Mouse (Mus musculus) olfactory bulb, adult 2 months (tissue): ENCODE measurements around the gene Cd72. TPM values are rescaled to one million over a fixed set of nuclear protein-coding genes. Genes with fewer than 3 reads are reported as not detected.

ENCODE experiments used
- H3K27ac ChIP-seq: fragments of 200-500 bp; 2 replicates; pipeline ENCODE4 v1.5.1; 2012; ENCODE audit warnings: low read depth, low read length; ENCODE audit not compliant: insufficient read depth
- H3K4me1 ChIP-seq: fragments of 200-500 bp; 2 replicates; pipeline ENCODE4 v1.6.1; 2012; ENCODE audit warnings: low read length; ENCODE audit not compliant: control insufficient read depth, insufficient read depth
- H3K4me3 ChIP-seq: fragments of 200-500 bp; 2 replicates; pipeline ENCODE4 v1.5.1; 2012; ENCODE audit warnings: mild to moderate bottlenecking, low read depth, low read length, moderate library complexity; ENCODE audit not compliant: insufficient read depth
- CTCF ChIP-seq: fragments of 200-500 bp; IDR thresholded peaks from 2 replicates; pipeline ENCODE4 v1.5.1; 2012; ENCODE audit warnings: low read depth, mild to moderate bottlenecking, low read length, moderate library complexity; ENCODE audit not compliant: insufficient read depth
- POLR2A ChIP-seq: fragments of 200-500 bp; IDR thresholded peaks from 2 replicates; pipeline ENCODE4 v1.6.1; 2012; ENCODE audit warnings: mild to moderate bottlenecking, low read depth, low read length, moderate library complexity; ENCODE audit not compliant: insufficient read depth
- WGBS: fragments of 180-500 bp; shearing (Covaris S2); methylation state at CpG from one replicate; pipeline ENCODE4 v1.1.7; 2018; 5-methylcytosine and 5-hydroxymethylcytosine counted together
- polyA plus RNA-seq: library from polyadenylated mRNA; stranded (reverse); fragments of >200 nt; gene quantifications from 2 replicates; pipeline ENCODE4 v1.2.4, GENCODE M21; 2012; ENCODE audit warnings: low replicate concordance; ENCODE audit not compliant: missing spikeins, insufficient read depth, insufficient read length

Cd72 gene
- polyA plus RNA-seq, 1 experiment: not detected

- Histone ChIP-seq H3K4me3 (no peak overlapping the region), H3K27ac (no peak overlapping the region), H3K4me1 (0 out of 2 replicates have a peak, but pooled peaks cover 6% of the 10 kb centered on the region)
- WGBS: 75% methylated on average over 7 of the region's 7 CpGs
- no peak for TF ChIP-seq CTCF
- no peak for TF ChIP-seq POLR2A
Observed at GRCm38 (mm10) chr4:43481894-43482456, 27.5 kb upstream of the Cd72 start.

- Histone ChIP-seq H3K4me3 (no peak overlapping the region), H3K27ac (no peak overlapping the region), H3K4me1 (0 out of 2 replicates have a peak, but pooled peaks cover 6% of the 10 kb centered on the region)
- WGBS: 93% methylated on average over 5 of the region's 5 CpGs
- TF ChIP-seq CTCF (no peak), POLR2A (no peak)
Observed at GRCm38 (mm10) chr4:43480985-43481384, 26.6 kb upstream of the Cd72 start.

- TF ChIP-seq CTCF: peak; percentile 63
- TF ChIP-seq POLR2A: no peak
- 48% methylated on average over 24 of the region's 24 CpGs for whole genome bisulfite sequencing
- no peak overlapping the region for H3K27ac ChIP-seq
- H3K4me1 ChIP-seq: 0 out of 2 replicates have a peak, but pooled peaks cover 6% of the 10 kb centered on the region
- H3K4me3 ChIP-seq: no peak overlapping the region
Observed at GRCm38 (mm10) chr4:43478906-43479832, 24.7 kb upstream of the Cd72 start.

GRCm38 (mm10) chr4:43478534-43478858 is 24.1 kb upstream of the Cd72 start:
- TF ChIP-seq POLR2A: no peak
- TF ChIP-seq CTCF: no peak
- Histone ChIP-seq H3K4me1 (0 out of 2 replicates have a peak, but pooled peaks cover 6% of the 10 kb centered on the region), H3K27ac (no peak overlapping the region), H3K4me3 (peak overlapping the region; percentile 28)
- WGBS: 50% methylated on average over 8 of the region's 8 CpGs

- 21% methylated on average over 11 of the region's 11 CpGs for WGBS
- no peak overlapping the region for H3K27ac ChIP-seq
- H3K4me3 ChIP-seq: peak overlapping the region; percentile 28
- TF ChIP-seq POLR2A: no peak
- 0 out of 2 replicates have a peak, but pooled peaks have one; percentile 19 for TF ChIP-seq CTCF
- 0 out of 2 replicates have a peak, but pooled peaks cover 6% of the 10 kb centered on the region for H3K4me1 ChIP-seq
Observed at GRCm38 (mm10) chr4:43477857-43478533, 23.6 kb upstream of the Cd72 start.

GRCm38 (mm10) chr4:43476604-43477003 is 22.2 kb upstream of the Cd72 start:
- WGBS: 92% methylated on average over 6 of the region's 6 CpGs
- TF ChIP-seq POLR2A (no peak), CTCF (no peak)
- Histone ChIP-seq H3K4me1 (0 out of 2 replicates have a peak, but pooled peaks cover 6% of the 10 kb centered on the region), H3K4me3 (no peak overlapping the region), H3K27ac (no peak overlapping the region)

- H3K4me1 ChIP-seq: 0 out of 2 replicates have a peak, but pooled peaks cover 4% of the 10 kb centered on the region
- WGBS: 50% methylated on average over 1 of the region's 1 CpGs
- no peak overlapping the region for H3K4me3 ChIP-seq
- no peak overlapping the region for H3K27ac ChIP-seq
- no peak for TF ChIP-seq CTCF
- TF ChIP-seq POLR2A: no peak
Observed at GRCm38 (mm10) chr4:43473636-43474035, 19.2 kb upstream of the Cd72 start.

GRCm38 (mm10) chr4:43470301-43470700 is 15.9 kb upstream of the Cd72 start:
- WGBS: 93% methylated on average over 10 of the region's 10 CpGs
- TF ChIP-seq CTCF (no peak), POLR2A (no peak)
- Histone ChIP-seq H3K4me3 (no peak overlapping the region), H3K27ac (no peak overlapping the region), H3K4me1 (0 out of 2 replicates have a peak, but pooled peaks cover 3% of the 10 kb centered on the region)
